Mouse (Mus musculus) adrenal gland, adult 2 months (tissue): ENCODE data around the gene Itga7. TPM values are rescaled to one million over a fixed set of nuclear protein-coding genes. Genes with fewer than 3 reads are reported as not detected.
A peak's percentile ranks its signal among the peaks of the same experiment; 100 is the strongest.

ENCODE experiments used
- DNase-seq: peaks from one replicate; pipeline ENCODE4 v3.0.0; 2021
- polyA plus RNA-seq: library from polyadenylated mRNA; depleted of rRNA; stranded (reverse); fragments of >200 nt; gene quantifications from 2 replicates; pipeline ENCODE4 v1.2.3, GENCODE M21; 2012
- total RNA-seq, 2 experiments: library from RNA; stranded (reverse); gene quantifications; 2 replicates each; pipeline ENCODE4 v1.2.3; 2021

Itga7 gene
- total and polyA plus RNA-seq, 3 experiments, result 8.4 to 25.6 (median 19.6) TPM

DNA sequence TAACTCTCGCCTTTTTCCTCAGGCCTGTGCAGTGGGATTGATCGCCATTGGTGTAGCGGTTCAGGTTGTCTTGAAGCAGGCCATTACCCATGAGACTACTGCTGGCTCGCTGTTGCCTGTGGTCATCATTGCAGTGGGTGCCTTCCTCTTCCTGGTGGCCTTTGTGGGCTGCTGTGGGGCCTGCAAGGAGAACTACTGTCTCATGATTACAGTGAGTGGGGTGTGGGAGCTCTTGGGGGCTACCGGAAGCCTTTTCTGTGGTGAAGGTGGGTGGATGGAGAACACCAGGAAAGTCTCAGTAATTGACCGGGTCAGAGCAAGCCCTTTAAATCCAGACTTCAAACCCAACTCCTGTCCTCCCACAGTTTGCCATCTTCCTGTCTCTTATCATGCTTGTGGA is 22.2 kb upstream of the Itga7 start:
- DNase-seq, result no peak

DNA sequence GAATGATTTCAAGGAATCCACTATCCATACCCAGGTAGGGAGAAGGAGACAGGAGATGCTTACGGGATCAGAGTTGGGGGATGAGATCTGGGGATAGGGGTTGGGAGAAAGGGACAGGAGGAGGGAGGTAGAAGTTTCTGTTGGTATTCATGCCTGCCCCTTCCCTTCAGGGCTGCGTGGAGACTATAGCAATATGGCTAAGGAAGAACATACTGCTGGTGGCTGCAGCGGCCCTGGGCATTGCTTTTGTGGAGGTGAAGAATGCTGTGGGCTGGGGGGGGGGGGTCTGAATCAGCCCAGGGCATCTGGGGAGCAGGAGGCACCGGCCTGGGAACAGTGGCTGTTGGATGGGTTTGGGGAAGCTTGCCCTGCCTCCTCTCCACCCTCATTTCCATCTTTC is 21.4 kb upstream of the Itga7 start:
- no peak for DNase-seq

DNA sequence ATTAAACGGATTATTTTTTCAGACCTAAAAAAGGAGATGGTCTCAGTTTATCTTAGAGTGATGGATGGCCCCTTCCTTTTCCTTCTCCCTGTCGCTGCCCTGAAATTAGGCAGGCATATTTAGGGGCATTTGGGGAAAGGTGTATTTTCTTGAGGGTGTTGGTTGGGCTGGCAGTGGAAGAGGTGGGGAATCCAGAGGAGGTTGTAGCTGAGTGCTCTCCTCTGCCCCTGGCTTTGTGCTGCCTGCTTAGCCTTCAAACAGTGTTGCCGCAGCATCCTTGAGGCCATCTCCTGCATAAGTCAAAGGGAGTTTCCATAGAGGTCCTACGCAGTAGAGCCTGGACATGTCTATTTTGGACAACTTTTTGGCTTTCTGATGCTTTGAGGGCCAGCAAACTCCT is 20.8 kb upstream of the Itga7 start:
- no peak for DNase-seq

DNA sequence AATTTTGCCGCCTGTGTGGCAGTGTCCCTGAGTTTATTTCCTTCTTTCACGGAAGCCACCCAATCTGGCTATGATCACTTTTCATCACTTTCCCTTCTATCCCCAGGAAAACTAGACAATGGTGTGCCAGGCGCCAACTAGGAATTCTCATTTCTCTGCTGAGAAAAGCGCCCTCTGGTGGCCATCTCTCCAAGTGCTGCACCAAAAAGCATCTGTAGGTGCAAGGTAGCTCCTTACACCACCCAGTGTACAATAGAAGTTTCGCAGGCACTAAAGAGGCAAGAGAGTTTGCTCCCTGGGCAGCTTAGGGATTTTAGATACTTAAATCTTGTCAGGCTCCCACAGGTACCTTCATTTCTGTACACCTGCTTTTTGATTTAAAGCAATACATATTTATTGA is 20.4 kb upstream of the Itga7 start:
- DNase-seq, result peak; percentile 87

- peak; percentile 19 for DNase-seq
Measured at GRCm38 (mm10) chr10:128913696-128914095, 19.9 kb upstream of the Itga7 start.

DNA sequence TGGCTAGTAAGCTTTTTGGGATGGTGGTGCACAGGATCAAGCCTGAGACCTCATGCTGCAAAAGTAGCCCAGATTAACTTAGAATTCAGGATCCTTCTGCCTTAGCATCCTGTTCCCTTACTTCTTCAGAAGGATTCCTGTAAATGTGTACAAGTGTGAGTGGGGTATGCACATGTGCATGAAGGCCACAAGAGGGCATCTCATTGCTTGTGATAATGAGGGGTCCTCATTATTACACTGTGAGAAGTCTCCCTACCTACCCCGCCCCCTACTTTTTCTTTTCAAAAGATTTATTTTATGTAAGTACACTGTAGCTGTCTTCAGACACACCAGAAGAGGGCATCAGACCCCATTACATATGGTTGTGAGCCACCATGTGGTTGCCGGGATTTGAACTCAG is 18.1 kb upstream of the Itga7 start:
- DNase-seq, result no peak

GRCm38 (mm10) chr10:128916665-128917064 is 17.0 kb upstream of the Itga7 start:
- DNase-seq, result no peak

DNA sequence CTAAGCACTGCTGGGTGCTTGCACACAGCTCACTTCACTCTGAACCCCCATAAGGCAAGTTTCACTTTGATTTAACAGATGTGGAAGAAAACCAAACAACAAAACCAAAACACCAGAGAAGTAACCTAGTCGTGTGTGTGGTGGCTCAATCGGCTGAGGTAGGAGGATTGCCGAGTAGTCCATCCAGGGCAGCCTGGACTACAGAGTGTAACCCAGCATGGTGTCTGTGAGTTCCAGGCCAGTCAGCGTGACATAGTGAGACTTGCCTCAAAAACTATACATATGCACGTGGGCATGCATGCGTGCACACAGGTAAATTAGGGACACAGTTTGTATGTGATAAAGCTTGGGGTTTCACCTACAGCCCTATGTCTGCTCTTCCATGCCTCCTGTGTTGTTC is 16.2 kb upstream of the Itga7 start:
- DNase-seq, result no peak

DNA sequence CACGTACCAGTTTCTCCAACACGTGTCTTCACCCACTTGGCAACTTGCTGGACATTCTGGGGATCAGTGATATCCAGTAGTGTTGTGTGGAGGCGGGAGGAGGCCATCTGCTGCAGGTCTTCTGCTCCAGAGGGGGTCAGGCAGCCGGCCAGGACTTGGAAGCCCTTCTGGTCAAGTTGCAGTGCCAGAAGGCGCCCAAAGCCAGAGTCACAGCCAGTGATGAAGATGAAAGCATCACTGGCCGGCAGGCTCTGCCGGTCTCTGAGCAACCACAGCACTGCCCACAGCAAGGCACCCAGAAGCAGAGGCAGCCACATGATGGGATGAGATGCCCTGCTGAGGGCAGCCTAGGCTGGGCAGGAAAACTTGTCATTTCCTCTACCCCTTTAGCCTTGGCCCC is 15.4 kb upstream of the Itga7 start:
- DNase-seq, result peak; percentile 36

DNA sequence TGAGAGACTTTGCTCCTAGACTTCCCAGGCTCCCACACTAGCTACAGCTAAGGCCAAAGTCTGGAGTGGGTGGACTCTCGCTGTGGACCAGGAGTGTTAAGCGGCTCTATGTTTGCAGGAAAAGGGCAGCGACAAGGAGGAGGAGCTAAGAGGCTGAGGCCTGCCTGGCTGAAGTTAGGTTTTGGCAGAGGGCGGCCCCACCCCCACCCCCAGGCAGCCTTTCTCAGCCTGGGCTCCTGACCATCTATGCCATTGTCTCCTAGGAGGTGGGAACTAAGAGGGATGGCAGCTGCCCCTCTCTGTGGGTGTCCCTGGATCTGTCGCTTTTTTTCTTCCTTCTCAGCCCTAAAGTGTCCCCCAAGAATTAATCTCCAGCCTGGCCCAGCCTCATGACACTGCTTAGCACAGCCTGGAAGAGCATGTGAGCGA is 14.4 kb upstream of the Itga7 start:
- DNase-seq, result peak; percentile 46

- no peak for DNase-seq
Measured at GRCm38 (mm10) chr10:128919966-128920365, 13.7 kb upstream of the Itga7 start.

GRCm38 (mm10) chr10:128920736-128921161 is 12.9 kb upstream of the Itga7 start:
- peak; percentile 53 for DNase-seq

DNA sequence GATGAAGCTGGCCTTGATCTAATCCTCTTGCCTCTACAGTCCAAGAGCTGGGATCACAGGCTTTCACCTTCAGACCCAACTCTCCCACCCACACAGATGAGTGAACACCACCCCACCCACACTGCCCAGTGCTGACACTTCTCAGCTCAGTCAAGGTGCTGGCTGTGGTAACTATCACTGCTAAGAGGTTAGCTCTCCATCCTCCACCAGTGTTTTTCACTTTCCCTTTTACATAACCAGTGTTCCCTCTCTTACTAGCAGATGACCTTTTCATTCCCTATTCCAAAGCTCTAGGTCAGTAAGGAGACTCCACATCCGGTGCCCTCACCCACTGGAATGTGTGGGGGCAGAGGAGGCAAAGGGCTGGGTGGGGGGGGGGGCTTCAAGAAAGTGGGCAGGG is 12.4 kb upstream of the Itga7 start:
- DNase-seq, result no peak

DNA sequence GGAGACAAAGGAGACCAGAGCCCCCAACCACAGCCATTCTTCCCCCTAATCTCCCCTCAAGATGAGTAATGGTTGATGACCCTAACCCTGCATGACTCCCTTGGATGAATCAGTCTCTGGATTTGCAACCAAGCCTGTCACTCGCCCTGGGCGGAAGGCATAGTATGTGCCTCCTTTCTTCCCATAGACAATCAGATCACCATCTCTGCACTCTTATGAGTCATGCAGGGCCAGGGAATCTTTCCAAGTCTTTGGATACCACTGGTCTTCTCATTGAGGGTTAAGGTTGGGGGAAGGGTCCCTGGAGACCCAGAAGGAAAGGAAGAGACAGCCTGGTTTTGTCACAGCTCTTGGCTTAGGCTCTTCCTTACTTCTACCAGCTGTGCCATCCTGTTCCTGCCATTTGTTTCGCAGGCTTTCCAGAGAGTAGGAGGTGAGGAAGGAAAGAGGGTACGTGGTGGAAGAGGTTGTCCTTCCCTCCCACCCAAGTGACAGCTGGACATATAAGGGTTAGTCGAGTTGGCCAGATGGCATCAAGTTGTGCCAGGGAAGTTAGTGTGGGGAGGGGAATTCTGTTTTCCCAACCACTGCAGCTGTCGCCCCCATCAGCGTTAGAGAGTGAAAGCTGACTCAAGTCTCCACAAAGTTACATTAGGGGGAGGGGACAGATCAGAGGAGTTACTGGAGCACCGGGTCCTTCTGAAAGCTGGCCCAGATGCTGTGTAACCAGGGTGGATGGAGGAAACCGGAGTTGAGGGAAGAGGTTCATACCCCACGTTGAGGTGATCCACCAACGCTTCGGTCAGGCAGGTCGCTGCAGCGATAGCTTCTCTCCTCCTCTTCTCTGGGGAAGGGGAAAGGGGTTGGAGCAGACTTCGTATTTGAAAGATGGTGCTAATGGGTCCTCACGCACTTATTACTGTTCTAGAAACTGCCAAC is 11.5 kb upstream of the Itga7 start:
- peak; percentile 77 for DNase-seq

DNA sequence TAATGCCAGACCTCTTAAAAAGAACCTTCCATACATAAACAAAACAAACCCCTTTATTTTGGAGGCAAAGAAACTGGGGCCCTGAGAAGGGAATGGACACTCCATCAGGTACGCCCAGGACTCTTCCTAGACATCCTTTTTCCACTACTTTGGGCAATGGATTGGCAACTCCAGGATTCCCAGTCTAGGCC is 10.9 kb upstream of the Itga7 start, which contains the start of gene Rdh5:
Rdh5 (minus strand) TSS at position 67 of the 191 bp plus-strand sequence.
- no peak for DNase-seq

- peak; percentile 99 for DNase-seq
Measured at GRCm38 (mm10) chr10:128923013-128923691, 10.5 kb upstream of the Itga7 start.

DNA sequence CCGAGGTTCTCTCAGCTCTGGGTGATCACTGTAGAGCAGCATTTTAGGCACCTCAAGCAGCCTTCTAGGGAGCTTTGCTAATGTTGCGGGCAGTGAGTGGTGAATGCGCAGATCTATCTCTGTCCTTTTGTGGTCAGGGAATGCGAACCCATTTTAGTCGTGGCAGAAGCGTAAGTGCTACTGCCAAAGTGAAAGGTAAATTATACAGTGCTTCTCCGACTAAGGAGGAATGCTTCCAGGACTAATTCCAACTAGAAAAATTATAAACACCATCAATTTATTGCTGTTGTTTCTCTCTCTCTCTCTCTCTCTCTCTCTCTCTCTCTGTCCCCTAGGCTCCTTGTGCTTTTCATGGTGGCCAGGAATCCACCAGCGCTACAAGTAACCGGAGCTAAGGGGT is 9.7 kb upstream of the Itga7 start, which contains the start of gene Bloc1s1:
Bloc1s1 (minus strand) TSS at position 101 of the 400 bp plus-strand sequence.
- DNase-seq, result no peak

DNA sequence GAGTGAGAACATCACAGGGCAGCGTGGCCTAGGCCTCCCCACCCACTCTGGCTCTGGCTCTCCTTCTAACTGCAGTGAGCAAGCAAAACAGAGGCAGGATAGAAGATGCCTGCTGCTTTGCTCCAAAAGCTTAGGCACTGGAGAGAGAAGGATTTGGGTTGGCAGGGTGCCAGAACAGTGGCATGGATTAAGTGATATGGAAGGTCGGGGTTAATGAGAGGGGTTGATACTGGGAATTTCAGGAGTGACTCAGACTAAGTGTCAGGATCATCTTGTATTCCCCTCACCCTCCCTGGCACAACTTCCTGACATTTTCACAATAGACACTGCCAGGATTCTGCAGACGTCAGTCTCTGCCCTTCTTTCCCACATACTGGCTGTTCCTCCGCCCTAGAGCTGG is 5.3 kb upstream of the Itga7 start:
- no peak for DNase-seq

DNA sequence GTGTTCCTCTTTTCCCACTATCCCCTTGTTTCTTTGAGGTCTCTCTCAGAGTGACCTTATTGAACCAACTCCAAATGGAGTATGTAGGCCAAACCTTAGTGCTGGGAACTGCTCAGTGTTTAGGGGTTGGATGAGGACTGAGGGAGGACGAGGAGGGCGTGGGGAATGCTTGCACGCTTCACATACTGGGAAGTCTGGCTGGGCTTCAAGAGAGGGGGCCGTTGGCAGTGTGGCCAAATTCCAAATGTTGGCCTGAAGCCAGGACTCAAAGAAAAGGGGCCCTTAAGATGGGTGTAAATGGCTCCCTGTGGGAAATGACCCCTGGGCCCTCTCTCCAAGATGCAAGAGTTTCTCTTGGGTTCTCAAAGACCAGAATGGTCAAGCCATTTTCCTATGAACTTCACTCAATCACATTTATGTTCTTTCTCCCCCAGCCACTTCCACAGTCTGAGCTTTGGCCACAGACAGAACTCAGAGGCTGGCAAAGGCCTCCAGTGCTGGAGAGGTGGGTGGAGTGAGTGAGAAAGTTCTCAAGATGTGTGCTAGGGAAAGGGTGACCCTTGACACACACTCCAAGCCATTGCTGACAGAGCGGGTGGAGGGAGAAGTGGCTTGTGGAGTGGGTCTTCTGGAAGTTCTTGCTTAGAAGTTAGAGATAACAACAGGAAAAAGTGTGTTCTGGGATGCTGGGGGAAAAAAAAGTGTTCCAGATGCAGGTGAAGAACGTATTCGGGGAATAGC is 3.8 kb upstream of the Itga7 start:
- no peak for DNase-seq

DNA sequence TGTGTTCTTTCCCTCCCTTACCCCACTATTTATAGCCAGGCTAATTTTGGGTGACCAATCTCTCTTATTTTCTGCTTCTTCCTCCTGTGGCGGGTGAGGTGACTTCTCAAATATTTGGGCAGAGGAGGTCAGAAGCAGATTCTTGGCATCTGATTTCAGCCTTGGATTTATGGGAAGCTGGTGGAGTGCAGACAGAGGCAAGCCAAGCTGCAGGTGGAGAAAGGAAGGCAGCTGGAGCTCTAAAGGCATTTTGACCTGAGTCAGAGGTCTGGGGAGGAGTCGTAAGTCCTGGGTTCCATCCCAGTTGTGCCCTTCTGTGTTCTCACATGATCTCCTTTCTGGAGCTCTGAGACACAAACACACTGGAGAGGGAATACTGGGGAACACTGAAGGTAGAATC is 2.2 kb upstream of the Itga7 start:
- no peak for DNase-seq

GRCm38 (mm10) chr10:128933976-128934721 is 531 bp downstream of the Itga7 start:
- no peak for DNase-seq
